Mouse (Mus musculus): ENCODE measurements around the gene C1qtnf5.

C1qtnf5 gene

DNA sequence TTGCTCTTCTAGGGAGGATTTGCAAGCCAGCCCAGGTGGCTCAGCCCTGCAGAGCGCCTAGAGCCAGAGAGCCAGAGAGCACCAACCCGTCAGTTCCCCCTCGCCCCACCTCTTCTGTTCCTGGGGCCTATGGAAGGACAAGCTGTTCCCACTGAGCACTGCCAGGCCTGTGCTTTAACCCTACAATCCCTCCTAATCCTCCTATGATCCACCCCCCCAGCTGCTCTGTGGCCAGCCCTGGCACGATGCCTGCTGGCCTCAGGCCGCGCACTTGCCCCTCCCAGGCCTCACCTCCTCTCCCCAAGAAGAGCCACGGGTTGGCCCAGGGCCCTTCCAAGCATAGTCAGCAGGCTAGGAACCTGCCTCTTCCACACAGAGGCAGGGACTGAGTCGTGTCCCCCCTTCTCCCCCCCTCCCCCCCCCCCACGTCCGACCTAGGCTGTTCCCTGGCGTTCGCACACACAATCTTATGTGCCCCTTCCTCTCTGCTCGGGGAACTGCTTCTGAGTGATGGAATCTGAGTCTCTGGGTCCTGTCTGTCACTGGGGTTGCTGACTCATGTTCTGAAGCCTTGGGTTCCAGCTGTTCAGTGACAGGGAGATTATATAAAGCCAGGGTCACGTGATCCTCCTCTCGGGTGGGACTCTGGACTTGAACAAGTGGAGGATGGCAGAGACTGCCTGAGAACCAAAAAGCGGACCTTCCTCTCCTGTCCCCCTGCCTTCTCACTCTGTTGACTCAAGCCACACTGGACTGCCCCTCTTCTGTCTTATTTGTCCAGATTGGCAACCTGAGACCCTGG, 27.9 kb upstream of the C1qtnf5 start:
- in situ Hi-C loops (cut with MboI, MseI): no loop called here

DNA sequence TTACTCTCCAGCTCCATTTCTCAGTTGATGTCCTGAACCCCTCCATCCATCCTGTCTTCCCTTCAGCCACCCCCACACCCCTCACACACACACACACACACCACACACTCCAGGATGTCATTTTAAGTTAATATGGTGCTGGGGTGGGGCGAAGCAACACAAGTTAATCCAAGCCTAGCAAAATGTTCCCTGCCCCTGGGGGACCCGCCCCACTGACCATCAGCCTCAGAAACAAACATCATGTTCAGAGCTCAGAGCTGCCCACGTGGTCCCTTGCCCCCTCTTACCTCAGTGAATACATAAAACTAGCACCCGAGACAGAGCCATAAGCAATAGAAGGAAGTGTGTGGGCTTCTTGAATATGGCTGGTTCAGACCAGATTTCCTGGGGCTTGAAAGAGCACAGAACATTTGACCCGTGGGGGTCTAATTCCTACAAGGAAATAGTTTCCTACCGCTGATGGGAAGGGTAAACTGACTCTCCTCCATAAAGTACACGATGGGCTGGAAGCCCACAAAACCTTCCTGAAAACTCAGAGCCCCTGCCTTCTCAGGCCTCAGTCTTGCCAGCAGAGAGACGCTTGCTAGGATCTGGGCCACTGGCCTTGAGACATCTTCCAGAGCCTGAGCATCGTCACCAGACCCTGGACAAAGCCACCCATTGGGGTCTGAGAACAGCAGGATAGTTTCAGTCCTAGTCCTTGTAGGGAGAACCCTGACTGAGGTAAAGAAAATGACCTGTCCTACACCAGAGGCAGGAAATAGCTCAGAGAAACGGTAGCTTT, 26.9 kb upstream of the C1qtnf5 start:
- in situ Hi-C loops (cut with MboI, MseI): no loop called here

GRCm38 (mm10) chr9:44080953-44081352, 26.1 kb upstream of the C1qtnf5 start:
- in situ Hi-C loops (cut with MboI, MseI): no loop called here

DNA sequence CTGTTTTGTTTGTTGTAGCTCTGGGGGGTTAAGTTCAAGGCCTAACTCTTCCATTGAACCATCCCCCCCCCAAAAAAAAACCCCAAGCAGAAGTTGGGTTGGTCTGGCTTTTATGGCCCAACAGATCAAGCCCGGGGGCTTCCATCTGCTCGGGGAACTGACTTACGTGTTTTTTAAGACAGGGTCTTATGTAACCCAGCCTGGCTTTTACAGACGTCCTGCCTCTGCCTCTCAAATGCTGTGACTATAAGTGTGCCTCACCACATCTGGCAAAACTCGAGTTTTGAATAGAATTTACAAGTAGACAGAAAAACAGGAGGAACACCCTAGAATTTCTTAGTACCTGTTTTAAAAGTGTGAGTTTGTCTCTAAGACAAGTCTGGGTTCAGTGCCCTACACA, 25.5 kb upstream of the C1qtnf5 start:
- in situ Hi-C loops (cut with MboI, MseI): no loop called here

- in situ Hi-C loops (cut with MboI, MseI): no loop called here
These were observed 24.8 kb upstream of the C1qtnf5 start for GRCm38 (mm10) chr9:44082266-44082665.

- in situ Hi-C loops (cut with MboI, MseI): no loop called here
These were observed 23.5 kb upstream of the C1qtnf5 start for GRCm38 (mm10) chr9:44083392-44084121.

DNA sequence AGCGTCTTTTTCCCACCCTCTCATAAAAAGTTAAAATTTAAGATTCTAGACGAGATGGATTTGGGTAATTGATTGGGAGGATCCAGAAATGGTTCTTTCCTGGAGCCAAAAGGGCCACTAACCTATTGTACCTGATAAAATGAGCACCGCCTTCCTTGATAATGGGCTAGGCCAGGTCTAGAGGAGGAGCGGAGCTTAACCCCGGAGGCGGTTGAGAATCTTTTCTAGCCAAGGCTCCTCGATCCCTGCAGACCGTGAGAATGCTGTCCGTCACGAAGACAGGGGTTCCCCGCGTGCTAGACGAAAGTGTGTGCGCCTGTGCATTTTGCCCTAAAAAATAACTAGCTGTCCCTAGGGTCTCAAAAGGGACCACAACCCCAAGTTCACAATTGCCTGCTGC, 22.8 kb upstream of the C1qtnf5 start:
- in situ Hi-C loops (cut with MboI, MseI): no loop called here

DNA sequence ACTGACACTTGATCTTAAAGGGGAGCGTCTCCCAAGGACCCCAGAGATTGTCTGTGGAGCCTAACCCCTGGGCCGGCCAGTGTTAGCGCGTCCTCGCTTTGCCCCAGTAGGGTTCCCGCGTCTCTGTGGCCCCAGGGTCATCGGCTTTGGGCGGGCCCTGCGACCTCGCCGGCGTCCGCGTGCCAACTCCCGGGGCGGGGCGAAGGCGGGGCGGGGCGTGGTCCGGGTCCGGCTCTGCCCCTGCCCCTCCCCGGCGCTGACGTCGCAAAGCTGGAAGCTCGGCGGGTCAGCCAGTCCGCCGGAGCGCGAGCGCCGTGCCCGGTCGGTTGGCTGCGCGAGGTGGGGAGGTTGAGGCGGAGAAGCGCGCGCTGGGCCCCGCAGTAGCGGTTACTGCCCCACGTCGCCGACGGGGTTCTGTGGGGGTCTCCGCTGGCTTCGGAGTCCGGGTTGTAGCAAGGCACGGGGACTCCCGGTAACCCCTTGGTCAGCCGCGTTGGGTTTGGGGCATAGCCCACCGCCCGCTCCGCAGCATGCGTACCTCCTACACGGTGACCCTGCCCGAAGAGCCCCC, 22.3 kb upstream of the C1qtnf5 start:
- in situ Hi-C loops (cut with MboI, MseI): no loop called here

- in situ Hi-C loops (cut with MboI, MseI): no loop called here
These were observed 21.8 kb upstream of the C1qtnf5 start for GRCm38 (mm10) chr9:44085276-44085675.

DNA sequence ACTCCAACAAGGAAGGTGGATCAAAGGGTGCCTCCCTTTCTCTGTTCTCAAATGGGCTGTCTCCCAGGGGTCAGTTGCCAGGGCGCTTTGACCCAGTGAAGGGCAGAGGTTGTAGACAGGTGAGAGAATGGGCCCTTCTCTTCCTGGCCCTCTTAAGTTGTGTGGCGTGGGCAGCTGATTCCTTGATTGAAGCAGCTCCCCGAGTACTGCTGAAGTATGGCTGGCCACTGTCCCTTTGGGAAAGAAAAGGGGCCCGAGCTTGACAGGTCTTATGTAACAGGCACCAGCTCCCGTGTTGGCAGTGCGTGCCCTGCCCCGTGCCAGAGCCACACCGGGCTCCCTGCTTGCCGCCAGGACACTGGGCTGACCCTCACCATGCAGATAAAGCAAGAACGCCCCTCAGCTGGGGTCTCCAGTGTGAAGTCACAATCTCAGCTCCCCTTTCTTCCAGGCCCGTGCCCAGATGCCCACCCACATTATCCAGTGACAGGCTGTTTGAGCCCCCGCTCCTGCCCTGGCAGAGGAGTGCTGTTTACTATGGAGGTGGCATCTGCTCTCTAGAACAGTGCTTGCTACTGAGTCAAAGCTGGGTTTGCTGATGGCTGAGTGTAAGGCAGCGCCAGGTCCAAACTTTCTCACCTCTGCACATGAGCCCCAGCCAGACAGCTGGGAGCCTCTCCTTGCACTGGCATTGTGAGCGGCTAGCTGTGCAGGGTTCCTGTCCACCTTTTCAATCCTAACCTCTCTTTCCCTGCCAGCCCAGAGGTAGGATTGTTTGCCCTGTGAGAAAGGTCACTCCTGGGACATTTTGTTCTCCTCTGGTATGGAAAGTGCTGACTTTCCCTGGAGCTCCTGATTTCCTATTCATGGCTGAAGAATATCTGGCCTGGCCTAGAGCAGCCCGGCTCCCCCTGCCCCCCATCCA, 21.0 kb upstream of the C1qtnf5 start:
- in situ Hi-C loops (cut with MboI, MseI): no loop called here

GRCm38 (mm10) chr9:44086960-44087359, 20.1 kb upstream of the C1qtnf5 start:
- in situ Hi-C loops (cut with MboI, MseI): no loop called here

GRCm38 (mm10) chr9:44087761-44088455, 19.1 kb upstream of the C1qtnf5 start:
- in situ Hi-C loops (cut with MboI, MseI): no loop called here

- in situ Hi-C loops (cut with MboI, MseI): no loop called here
These were observed 18.0 kb upstream of the C1qtnf5 start for GRCm38 (mm10) chr9:44088877-44089608.

DNA sequence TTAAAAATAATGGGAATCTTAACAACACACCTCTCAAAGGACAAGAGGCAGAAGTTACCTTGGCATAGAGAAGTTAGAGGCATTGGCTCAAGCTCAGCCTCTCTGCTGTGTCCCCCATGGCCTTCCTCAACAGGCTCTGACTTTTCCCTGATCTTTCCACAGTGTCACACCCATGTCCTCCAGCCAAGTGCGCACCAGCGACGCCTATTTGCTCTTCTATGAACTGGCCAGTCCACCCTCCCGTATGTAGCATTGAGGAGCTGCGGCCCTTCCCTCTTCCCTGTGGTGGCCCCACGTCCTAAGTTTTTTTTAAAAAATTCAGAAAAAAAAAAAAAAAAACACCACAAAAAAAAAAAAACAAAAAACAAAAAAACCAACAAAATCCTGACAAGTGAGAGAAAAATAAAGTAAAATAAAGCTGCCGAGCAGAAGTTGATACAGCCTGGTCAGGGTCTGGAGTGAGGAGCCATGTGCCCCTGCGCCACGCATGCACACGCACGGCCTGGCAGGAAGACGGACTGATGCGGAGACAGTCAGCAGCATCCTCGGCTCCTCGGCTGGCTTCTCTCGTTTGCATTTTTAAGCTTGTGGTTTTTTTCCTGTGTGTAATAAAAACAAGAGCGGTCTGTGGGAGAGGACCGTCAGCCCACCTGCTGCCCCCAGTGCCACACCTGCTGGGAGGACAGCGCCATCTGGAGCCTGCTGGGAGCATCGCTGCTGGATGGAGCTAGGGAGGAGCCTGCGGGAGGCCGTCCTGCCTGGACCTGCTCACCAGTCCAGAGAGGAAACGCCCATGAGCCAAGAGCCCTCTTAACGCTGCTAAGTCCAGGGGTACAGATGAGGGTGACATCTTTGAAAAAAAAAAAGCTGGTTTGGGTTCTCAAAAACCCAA, 13.2 kb upstream of the C1qtnf5 start:
- in situ Hi-C loops (cut with MboI, MseI): no loop called here

DNA sequence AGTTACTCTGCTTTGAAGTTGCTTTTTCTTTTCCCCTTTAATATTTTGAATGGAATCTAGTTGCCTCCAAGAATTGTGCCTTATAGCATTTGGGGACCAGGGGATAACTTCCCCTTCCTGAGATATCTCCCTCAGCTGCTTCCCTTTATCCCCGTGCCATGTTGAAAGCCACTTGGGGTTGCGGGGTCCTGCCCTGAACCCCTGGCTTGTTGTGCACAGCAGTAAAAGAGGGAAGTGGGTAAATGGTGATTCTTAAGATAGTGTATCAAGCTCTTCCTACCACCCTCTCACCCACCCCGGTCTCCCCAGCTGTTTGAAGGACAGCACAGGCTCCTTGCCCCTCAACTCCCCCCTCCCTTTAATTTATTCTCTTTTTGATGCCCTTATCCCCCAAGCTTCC, 12.3 kb upstream of the C1qtnf5 start:
- in situ Hi-C loops (cut with MboI, MseI): no loop called here

DNA sequence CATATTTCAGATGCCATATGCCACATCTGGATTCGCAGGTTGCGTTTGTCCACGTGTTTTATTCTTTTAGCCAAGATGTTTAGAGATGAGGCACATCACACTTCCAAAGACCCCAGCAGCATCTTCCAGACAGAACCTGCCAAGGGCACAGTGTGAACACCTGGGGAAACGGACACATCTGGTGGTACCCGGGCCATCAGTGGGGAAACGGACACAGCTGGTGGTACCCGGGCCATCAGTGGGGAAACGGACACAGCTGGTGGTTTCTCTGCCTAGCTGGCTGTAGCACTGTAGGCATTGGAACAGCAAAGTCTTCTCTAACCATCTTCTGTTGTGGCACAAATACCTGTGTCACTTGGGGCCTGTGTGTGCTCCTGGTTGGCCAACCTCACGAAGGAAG, 11.3 kb upstream of the C1qtnf5 start:
- in situ Hi-C loops (cut with MboI, MseI): no loop called here

- in situ Hi-C loops (cut with MboI, MseI): no loop called here
These were observed 10.5 kb upstream of the C1qtnf5 start for GRCm38 (mm10) chr9:44096536-44096935.

DNA sequence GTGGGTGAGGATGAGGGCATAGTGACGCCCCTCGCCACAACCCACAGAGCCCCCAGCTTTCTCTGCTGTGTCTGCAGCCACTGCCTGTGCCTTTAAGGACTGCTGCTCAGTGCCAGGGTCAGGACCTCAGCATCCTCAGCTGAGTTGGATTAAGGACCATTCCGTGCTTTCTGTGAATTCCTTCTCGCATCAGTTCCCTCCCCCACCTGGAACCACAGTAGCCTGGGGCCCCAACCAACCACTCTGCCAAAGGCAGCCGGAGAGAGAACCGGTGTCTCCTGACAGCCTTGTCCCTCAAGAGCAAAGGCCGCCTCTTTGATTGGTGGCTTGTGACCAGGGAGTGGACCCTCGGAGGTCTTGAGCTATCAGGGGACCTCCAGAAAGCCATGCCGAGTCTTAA, 5.6 kb upstream of the C1qtnf5 start, which contains the start of gene Mfrp:
Gene Mfrp (plus strand): TSS at position 240 of the 400 bp plus-strand sequence.
- in situ Hi-C loops (cut with MboI, MseI): no loop called here
